Mouse (Mus musculus): ENCODE measurements at regions not wholly inside any gene's neighbourhood (a gene's known extent, or its start where the extent isn't known, plus 50 kb on each side); places are given as distances from the start of the nearest gene placed in this dataset.
"Not testable (repeated sequence)": the region's sequence is repeated elsewhere in the genome, so short reads cannot be mapped to it uniquely, and the experiment has no call there.

DNA sequence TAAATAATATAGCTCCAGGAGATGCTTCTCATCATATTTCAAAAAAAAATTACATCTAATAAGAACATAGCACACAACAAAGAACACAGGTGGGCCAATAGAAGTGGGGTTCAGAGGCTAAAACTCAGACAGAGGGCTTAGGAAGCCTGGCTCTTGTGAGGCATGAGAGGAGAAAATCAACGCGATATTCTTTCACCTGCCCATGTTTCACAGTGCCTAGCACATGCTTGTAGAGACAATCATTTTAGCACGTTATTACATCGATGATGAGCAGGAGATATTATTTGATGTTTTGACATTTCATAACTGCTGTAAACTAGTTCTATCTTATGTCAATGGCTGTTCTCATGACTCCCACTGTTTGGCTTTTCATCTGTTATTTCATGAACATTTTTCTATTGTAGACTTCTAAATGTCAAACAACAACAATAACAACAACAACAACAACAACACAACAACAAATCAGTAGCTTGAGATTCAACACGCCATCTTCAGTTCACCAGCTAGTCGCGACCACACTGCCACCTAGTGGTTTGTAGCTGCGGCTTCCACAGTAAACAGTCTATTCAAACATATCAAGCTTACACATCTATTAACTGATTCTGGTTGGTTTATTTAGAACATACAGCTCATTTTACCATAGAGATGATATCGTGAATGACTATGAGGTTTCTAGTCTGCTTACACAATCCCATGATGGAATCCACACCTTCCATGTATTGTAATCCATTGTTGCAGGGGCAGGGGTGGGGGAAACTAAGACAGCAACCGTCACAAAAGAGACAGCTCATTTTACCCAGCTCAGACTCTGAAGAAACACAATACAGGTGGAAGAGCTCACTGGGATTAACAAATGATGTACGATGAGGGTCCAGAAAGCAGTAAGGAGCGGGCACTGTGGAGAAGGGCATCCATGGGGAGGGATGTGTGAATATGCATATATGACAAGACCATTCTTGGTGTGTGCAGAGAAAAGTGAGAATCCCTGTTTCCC lies 60.5 kb upstream of the Tmem200a start:
- Histone ChIP-seq H3K9me3 (ENCODE audit: control insufficient read depth, low read length) (no peaks in the 10 kb centered on the region), H3K27ac (ENCODE audit: low read depth, low read length) (no peak overlapping the region), H3K27me3 (ENCODE audit: control insufficient read depth, insufficient read depth, low read length) (no peaks in the 10 kb centered on the region), H3K9ac (ENCODE audit: low read depth, low read length) (no peak overlapping the region), H3K4me1 (replicated peaks; ENCODE audit: control insufficient read depth, insufficient read depth, low read length) (no peaks in the 10 kb centered on the region), H3K36me3 (ENCODE audit: control insufficient read depth, insufficient read depth, low read length) (no peaks in the 10 kb centered on the region), H3K4me2 (replicated peaks; ENCODE audit: low read depth, low read length) (no peak overlapping the region), H3K4me3 (ENCODE audit: low read depth, low read length) (no peak overlapping the region)
- WGBS, result 36% methylated on average over 12 of the region's 12 CpGs
- ATAC-seq (ENCODE audit: low FRiP score) (peak; percentile 81), DNase-seq (ENCODE audit: low spot score) (peak; percentile 71)

DNA sequence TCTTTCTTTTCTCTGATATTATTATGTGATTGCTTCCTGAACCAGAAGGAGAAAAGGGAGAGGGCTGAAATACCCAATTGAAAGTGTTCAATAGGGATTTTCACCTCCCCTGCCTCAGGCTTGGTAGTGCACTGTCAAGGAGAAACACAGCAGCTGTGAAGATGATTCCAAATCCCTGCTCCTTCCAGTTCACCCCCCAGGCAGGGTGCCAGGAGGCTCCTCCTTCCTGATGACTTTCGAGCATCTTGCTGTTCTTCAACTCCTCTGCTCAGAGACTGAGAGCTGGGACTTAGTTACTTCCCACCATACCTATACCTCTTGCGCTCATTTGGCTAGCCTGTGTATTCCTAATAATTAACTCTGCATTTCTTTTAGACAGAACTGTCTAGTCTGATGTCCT lies 73.7 kb upstream of the Tmem200a start:
- DNase-seq (ENCODE audit: low spot score) (no peak), ATAC-seq (ENCODE audit: low FRiP score) (no peak)
- WGBS, result 78% methylated on average over 2 of the region's 2 CpGs
- H3K27me3 ChIP-seq (ENCODE audit: control insufficient read depth, insufficient read depth, low read length), result no peaks in the 10 kb centered on the region
- no peak overlapping the region for H3K9ac ChIP-seq (ENCODE audit: low read depth, low read length)
- no peak overlapping the region for H3K4me3 ChIP-seq (ENCODE audit: low read depth, low read length)
- H3K4me2 ChIP-seq (replicated peaks; ENCODE audit: low read depth, low read length), result no peak overlapping the region
- H3K4me1 ChIP-seq (replicated peaks; ENCODE audit: control insufficient read depth, insufficient read depth, low read length), result no peaks in the 10 kb centered on the region
- H3K9me3 ChIP-seq (ENCODE audit: control insufficient read depth, low read length), result no peaks in the 10 kb centered on the region
- no peaks in the 10 kb centered on the region for H3K36me3 ChIP-seq (ENCODE audit: control insufficient read depth, insufficient read depth, low read length)
- H3K27ac ChIP-seq (ENCODE audit: low read depth, low read length), result no peak overlapping the region

GRCm38 (mm10) chr10:26158786-26159185 lies 70.7 kb upstream of the Samd3 start:
- DNase-seq (ENCODE audit: low spot score) (no peak), ATAC-seq (ENCODE audit: low FRiP score) (no peak; the same call in 1 of the 2 replicates)
- Histone ChIP-seq H3K9me3 (ENCODE audit: control insufficient read depth, low read length) (no peaks in the 10 kb centered on the region), H3K9ac (ENCODE audit: low read depth, low read length) (no peak overlapping the region), H3K4me1 (replicated peaks; ENCODE audit: control insufficient read depth, insufficient read depth, low read length) (no peaks in the 10 kb centered on the region), H3K27ac (ENCODE audit: low read depth, low read length) (no peak overlapping the region), H3K4me3 (ENCODE audit: low read depth, low read length) (no peak overlapping the region), H3K36me3 (ENCODE audit: control insufficient read depth, insufficient read depth, low read length) (no peaks in the 10 kb centered on the region), H3K4me2 (replicated peaks; ENCODE audit: low read depth, low read length) (no peak overlapping the region), H3K27me3 (ENCODE audit: control insufficient read depth, insufficient read depth, low read length) (no peaks in the 10 kb centered on the region)
- WGBS, result 48% methylated on average over 3 of the region's 3 CpGs

- not testable (repeated sequence) for H3K4me3 ChIP-seq (ENCODE audit: low read depth, low read length); DNase-seq (ENCODE audit: low spot score); H3K27ac ChIP-seq (ENCODE audit: low read depth, low read length); ATAC-seq (ENCODE audit: low FRiP score); H3K27me3 ChIP-seq (ENCODE audit: control insufficient read depth, insufficient read depth, low read length); H3K9me3 ChIP-seq (ENCODE audit: control insufficient read depth, low read length); H3K4me1 ChIP-seq (replicated peaks; ENCODE audit: control insufficient read depth, insufficient read depth, low read length); H3K4me2 ChIP-seq (replicated peaks; ENCODE audit: low read depth, low read length); H3K9ac ChIP-seq (ENCODE audit: low read depth, low read length); H3K36me3 ChIP-seq (ENCODE audit: control insufficient read depth, insufficient read depth, low read length)
Observed at GRCm38 (mm10) chr10:26161139-26161538, 68.4 kb upstream of the Samd3 start.

DNA sequence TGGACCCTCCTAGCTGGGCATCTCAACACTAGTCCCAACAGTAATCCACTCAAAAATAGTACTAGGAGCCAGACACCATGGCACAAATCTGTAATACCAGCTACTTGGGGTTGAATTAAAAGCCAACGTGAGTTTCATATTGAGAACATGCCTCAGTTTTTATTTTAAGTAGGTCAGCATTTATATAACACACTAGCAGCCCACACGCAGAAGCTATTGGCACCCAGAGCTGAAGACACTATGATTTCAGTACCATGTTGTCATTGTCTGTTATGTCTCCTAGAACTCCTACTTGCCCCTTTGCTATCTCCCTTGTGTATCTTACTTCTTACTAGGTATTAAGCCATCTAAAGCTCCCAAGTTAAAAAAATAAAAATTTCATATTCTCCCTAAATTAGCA lies 65.0 kb upstream of the Samd3 start:
- no peak overlapping the region for H3K27ac ChIP-seq (ENCODE audit: low read depth, low read length)
- H3K4me2 ChIP-seq (replicated peaks; ENCODE audit: low read depth, low read length), result no peak overlapping the region
- no peak overlapping the region for H3K9ac ChIP-seq (ENCODE audit: low read depth, low read length)
- no peak for DNase-seq (ENCODE audit: low spot score)
- no peaks in the 10 kb centered on the region for H3K27me3 ChIP-seq (ENCODE audit: control insufficient read depth, insufficient read depth, low read length)
- ATAC-seq (ENCODE audit: low FRiP score), result no peak
- H3K36me3 ChIP-seq (ENCODE audit: control insufficient read depth, insufficient read depth, low read length), result no peaks in the 10 kb centered on the region
- no peak overlapping the region for H3K4me3 ChIP-seq (ENCODE audit: low read depth, low read length)
- 88% methylated on average over 2 of the region's 2 CpGs for WGBS
- no peaks in the 10 kb centered on the region for H3K4me1 ChIP-seq (replicated peaks; ENCODE audit: control insufficient read depth, insufficient read depth, low read length)
- no peaks in the 10 kb centered on the region for H3K9me3 ChIP-seq (ENCODE audit: control insufficient read depth, low read length)

GRCm38 (mm10) chr10:26177591-26177990 lies 51.9 kb upstream of the Samd3 start:
- DNase-seq (ENCODE audit: low spot score), result no peak
- 81% methylated on average over 1 of the region's 1 CpGs for WGBS
- Histone ChIP-seq H3K9ac (ENCODE audit: low read depth, low read length) (no peak overlapping the region), H3K4me3 (ENCODE audit: low read depth, low read length) (no peak overlapping the region), H3K9me3 (ENCODE audit: control insufficient read depth, low read length) (no peaks in the 10 kb centered on the region), H3K4me1 (replicated peaks; ENCODE audit: control insufficient read depth, insufficient read depth, low read length) (no peaks in the 10 kb centered on the region), H3K36me3 (ENCODE audit: control insufficient read depth, insufficient read depth, low read length) (no peaks in the 10 kb centered on the region), H3K27ac (ENCODE audit: low read depth, low read length) (no peak overlapping the region), H3K27me3 (ENCODE audit: control insufficient read depth, insufficient read depth, low read length) (no peaks in the 10 kb centered on the region), H3K4me2 (replicated peaks; ENCODE audit: low read depth, low read length) (no peak overlapping the region)
- no peak for ATAC-seq (ENCODE audit: low FRiP score)

DNA sequence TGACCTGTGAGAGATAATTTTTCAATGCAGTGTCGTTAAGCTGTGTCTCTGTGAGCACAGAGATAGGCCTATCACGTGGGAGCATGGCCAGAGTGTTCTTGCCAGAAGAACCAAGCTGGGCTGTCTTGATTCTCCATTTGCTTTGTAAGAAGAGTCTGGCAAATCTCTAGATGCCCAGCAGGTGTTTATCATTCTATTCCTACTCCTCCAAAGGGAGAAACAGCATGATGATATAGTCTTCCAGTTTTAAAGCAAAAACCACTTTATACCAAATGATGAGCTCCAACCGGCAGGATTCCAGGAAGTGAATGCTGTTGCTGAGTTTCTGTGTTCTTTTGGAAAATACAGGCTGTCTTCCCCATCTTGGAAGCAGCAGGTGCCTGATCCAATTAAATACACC lies 51.2 kb upstream of the Samd3 start:
- Histone ChIP-seq H3K4me2 (replicated peaks; ENCODE audit: low read depth, low read length) (no peak overlapping the region), H3K36me3 (ENCODE audit: control insufficient read depth, insufficient read depth, low read length) (no peaks in the 10 kb centered on the region), H3K27me3 (ENCODE audit: control insufficient read depth, insufficient read depth, low read length) (no peaks in the 10 kb centered on the region), H3K9me3 (ENCODE audit: control insufficient read depth, low read length) (no peaks in the 10 kb centered on the region), H3K9ac (ENCODE audit: low read depth, low read length) (no peak overlapping the region), H3K27ac (ENCODE audit: low read depth, low read length) (no peak overlapping the region), H3K4me3 (ENCODE audit: low read depth, low read length) (no peak overlapping the region), H3K4me1 (replicated peaks; ENCODE audit: control insufficient read depth, insufficient read depth, low read length) (no peaks in the 10 kb centered on the region)
- DNase-seq (ENCODE audit: low spot score), result no peak
- 81% methylated on average over 3 of the region's 3 CpGs for WGBS
- no peak for ATAC-seq (ENCODE audit: low FRiP score)
